Mouse (Mus musculus) forebrain, embryonic 15.5 days (tissue): Measurements from ENCODE around the gene Wdr95. TPM values are rescaled to one million over a fixed set of nuclear protein-coding genes. Genes with fewer than 3 reads are reported as not detected.

ENCODE experiments used
- ATAC-seq: fragments of 200-750 bp; cut with Nextera tagmentation; replicated peaks from 2 replicates; pipeline ENCODE4 v1.8.0; 2017; ENCODE audit warnings: mild to moderate bottlenecking, moderate TSS enrichment, moderate library complexity
- H3K27ac ChIP-seq: fragments of 300-500 bp; sonication (generic); replicated peaks from 2 replicates; pipeline ENCODE4 v1.5.1; 2015; ENCODE audit warnings: mild to moderate bottlenecking, inconsistent platforms
- H3K27me3 ChIP-seq: fragments of 300-500 bp; sonication (generic); 2 replicates; pipeline ENCODE4 v1.6.1; 2015; ENCODE audit warnings: inconsistent platforms
- H3K36me3 ChIP-seq: fragments of 300-500 bp; sonication (generic); 2 replicates; pipeline ENCODE4 v1.6.1; 2015; ENCODE audit warnings: mild to moderate bottlenecking, inconsistent platforms
- H3K4me1 ChIP-seq: fragments of 300-500 bp; sonication (generic); 2 replicates; pipeline ENCODE4 v1.6.1; 2015; ENCODE audit warnings: inconsistent platforms
- H3K4me2 ChIP-seq: fragments of 300-500 bp; sonication (generic); replicated peaks from 2 replicates; pipeline ENCODE4 v1.6.1; 2015; ENCODE audit warnings: mild to moderate bottlenecking, inconsistent platforms
- H3K4me3 ChIP-seq: fragments of 300-500 bp; sonication (generic); 2 replicates; pipeline ENCODE4 v1.5.1; 2015; ENCODE audit warnings: mild to moderate bottlenecking, inconsistent platforms
- H3K9ac ChIP-seq: fragments of 300-500 bp; sonication (generic); replicated peaks from 2 replicates; pipeline ENCODE4 v1.6.1; 2015; ENCODE audit warnings: mild to moderate bottlenecking, inconsistent platforms
- H3K9me3 ChIP-seq: fragments of 300-500 bp; sonication (generic); 2 replicates; pipeline ENCODE4 v1.6.1; 2016; ENCODE audit warnings: inconsistent platforms
- WGBS: fragments of 180-500 bp; shearing (Covaris S2); methylation state at CpG from one replicate; pipeline ENCODE4 v1.1.7; 2015; ENCODE audit warnings: mixed read lengths; 5-methylcytosine and 5-hydroxymethylcytosine counted together
- polyA plus RNA-seq: library from polyadenylated mRNA; unstranded; fragments of >200 nt; fragmentation: Nextera tagmentation; extraction: Ambion mirVana; gene quantifications from 2 replicates; pipeline ENCODE4 v1.2.1, GENCODE M21; 2015

Gene Wdr95
- polyA plus RNA-seq, 1 experiment from 2014 or later, result 0.46 TPM

DNA sequence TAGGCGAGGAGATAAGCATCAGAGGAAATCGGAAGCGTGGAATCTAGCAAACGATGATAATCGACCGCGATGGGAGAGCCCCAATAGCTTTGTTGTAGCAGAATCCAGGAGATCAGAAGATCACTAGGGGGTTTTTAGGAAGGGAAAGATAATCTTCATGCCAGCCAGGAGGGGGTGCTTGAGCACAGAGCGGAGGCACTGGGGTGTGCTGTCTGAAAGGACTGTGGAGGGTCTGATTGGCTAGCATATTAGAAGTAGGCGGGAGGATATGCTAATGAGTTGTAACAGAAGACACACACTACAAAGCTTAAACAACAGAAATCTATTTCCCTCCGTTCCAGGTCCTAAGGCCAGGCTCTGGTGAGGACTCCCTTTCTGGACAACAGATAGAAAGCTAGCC lies 57.4 kb downstream of the Wdr95 start:
- WGBS, result 53% methylated on average over 10 of the region's 10 CpGs
- no peaks in the 10 kb centered on the region for H3K36me3 ChIP-seq
- ATAC-seq, result no peak

DNA sequence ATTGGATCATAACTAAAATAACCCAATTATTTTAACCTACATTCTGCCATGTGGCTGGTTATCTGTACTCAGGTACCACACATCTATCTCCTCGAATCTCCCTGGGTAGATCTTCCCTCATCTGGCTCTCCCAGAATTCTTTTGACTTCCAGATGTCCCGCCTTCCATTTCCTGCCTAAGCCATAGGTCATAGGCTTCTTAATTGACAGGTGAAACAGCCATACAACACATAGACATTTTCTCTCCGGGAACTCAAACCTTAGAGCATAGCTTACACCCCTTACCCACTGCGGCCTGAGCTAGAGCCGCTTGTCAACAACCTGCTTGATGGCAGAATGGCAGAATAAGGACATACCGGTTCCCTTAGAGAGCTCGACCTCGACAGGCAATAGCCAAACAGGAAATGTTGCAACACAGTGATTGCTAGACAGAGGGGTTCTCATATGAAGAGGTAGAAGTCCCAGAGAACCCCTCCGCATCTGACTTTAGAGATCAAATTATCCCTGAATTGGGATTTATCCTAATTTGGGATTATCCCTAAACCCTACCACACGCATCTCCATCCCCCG lies 58.9 kb downstream of the Wdr95 start:
- no peak for ATAC-seq
- Histone ChIP-seq H3K4me3 (no peak overlapping the region), H3K4me2 (no peak overlapping the region), H3K4me1 (peaks cover 12% of the 10 kb centered on the region; the same call in 1 of the 2 replicates), H3K9ac (no peak overlapping the region), H3K27ac (no peak overlapping the region), H3K9me3 (no peaks in the 10 kb centered on the region), H3K27me3 (no peaks in the 10 kb centered on the region), H3K36me3 (no peaks in the 10 kb centered on the region)
- 86% methylated on average over 11 of the region's 11 CpGs for WGBS

More for the DNA sequence above, 57.4 kb downstream of the Wdr95 start:
- H3K4me2 ChIP-seq, result no peak overlapping the region
- H3K9me3 ChIP-seq, result no peaks in the 10 kb centered on the region
- H3K27ac ChIP-seq, result no peak overlapping the region
- no peak overlapping the region for H3K4me3 ChIP-seq
- H3K9ac ChIP-seq, result no peak overlapping the region
- peaks cover 12% of the 10 kb centered on the region; the same call in 1 of the 2 replicates for H3K4me1 ChIP-seq
- H3K27me3 ChIP-seq, result no peaks in the 10 kb centered on the region

DNA sequence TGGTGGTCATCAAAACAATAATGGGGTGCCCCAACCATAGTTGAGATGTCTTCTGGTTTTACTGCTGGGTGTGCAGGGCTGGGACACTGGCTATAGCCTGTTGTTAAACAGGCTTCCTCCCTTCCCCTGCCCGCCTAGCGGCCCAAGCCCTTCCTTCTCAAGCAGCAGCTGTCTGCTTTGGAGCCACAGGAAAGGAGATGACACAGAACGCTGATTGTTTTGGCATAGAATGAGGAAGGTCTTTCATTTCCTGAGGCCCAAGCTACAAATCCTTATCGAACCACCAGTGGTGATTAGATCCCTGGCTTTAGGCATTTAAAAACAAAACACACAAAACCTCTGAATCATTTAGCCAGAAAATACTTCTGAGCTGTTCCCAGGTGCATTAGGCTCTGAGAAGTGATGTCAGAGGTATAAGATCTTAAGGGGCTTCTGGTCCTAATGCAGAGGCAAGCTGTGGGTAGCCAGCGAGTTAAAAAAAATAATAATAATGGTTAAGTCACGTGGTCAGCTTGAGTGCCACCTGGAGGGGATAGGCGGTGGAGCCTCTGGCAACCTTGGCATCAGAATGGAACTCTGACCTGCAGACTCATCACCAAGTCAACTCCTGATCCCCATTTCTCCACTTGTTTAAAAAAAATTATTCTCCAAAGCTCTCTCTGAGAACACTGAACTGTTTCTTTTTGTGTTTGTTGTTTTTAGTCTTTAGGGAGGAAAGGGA lies 60.5 kb downstream of the Wdr95 start:
- no peaks in the 10 kb centered on the region for H3K9me3 ChIP-seq
- no peaks in the 10 kb centered on the region for H3K27me3 ChIP-seq
- 0 out of 2 replicates have a peak, but pooled peaks cover 6% of the 10 kb centered on the region for H3K4me1 ChIP-seq
- no peak for ATAC-seq
- H3K36me3 ChIP-seq, result no peaks in the 10 kb centered on the region
- H3K9ac ChIP-seq, result no peak overlapping the region
- H3K4me2 ChIP-seq, result no peak overlapping the region
- WGBS, result 72% methylated on average over 7 of the region's 7 CpGs
- no peak overlapping the region for H3K4me3 ChIP-seq
- no peak overlapping the region for H3K27ac ChIP-seq

DNA sequence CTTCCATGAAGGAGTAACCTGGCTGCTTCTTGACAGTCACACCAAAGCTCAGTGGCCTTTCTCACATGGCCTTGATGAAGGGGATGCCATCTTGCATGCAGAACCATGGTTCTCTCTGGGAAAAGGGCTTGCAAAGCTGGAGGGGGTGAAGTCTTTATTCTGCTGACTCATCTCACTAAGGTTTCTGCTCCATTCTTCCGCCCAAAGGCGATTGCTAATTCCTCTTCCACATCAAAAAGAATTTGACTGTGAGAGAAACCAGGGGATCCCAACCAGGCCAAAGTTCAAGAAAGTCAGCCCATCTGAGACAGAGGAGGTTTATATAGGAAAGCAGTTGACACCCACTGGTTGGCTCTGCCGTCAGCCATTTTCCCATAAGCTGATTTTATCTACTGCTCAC lies 61.5 kb downstream of the Wdr95 start:
- H3K36me3 ChIP-seq, result no peaks in the 10 kb centered on the region
- 80% methylated on average over 3 of the region's 3 CpGs for WGBS
- no peak overlapping the region for H3K4me3 ChIP-seq
- no peaks in the 10 kb centered on the region for H3K4me1 ChIP-seq
- H3K9ac ChIP-seq, result no peak overlapping the region
- no peak overlapping the region for H3K4me2 ChIP-seq
- no peak for ATAC-seq
- H3K27me3 ChIP-seq, result no peaks in the 10 kb centered on the region
- H3K27ac ChIP-seq, result no peak overlapping the region
- no peaks in the 10 kb centered on the region for H3K9me3 ChIP-seq

DNA sequence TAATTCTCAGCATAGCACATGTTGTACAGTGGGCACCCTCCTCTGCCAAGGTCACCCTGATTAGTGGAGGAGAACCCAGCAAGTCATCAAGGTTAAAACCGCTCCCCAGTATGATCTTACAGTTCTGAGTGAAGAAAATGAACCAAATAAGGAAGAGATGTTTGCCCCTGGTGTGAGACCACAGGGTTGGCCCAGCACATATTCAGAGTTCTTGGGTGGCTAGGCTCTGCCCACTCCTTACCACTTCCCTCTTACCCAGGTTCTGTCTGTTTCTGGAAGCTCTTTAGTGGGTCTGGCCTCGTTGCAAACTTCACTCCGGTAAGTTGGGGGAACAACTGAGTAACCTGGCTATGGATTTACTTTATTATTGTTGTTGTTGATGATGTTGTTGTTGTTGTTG lies 65.7 kb downstream of the Wdr95 start:
- Histone ChIP-seq H3K27me3 (no peaks in the 10 kb centered on the region), H3K27ac (no peak overlapping the region), H3K4me3 (no peak overlapping the region), H3K4me2 (no peak overlapping the region), H3K9me3 (no peaks in the 10 kb centered on the region), H3K4me1 (no peaks in the 10 kb centered on the region), H3K36me3 (no peaks in the 10 kb centered on the region), H3K9ac (no peak overlapping the region)
- 91% methylated on average over 3 of the region's 3 CpGs for WGBS
- ATAC-seq, result no peak

DNA sequence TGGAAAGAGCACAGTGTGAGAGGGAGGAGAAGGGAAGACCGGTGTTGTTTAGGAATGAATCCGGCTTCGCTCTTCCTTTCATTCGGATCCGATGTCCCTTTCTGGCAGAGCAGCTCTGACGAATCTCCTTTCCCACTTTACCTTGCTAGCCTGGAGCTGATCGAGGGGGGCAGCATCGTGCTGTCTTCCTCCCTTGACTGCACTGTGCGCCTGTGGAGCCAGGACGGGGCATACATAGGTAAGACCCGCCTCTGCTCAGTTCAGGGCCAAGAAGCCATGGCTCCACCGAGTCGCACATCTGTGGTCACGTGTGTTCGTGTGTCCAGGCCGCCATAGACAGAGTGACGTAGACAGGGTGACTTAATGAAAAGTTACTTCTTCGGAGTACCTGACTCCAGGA lies 68.9 kb downstream of the Wdr95 start:
- no peaks in the 10 kb centered on the region for H3K36me3 ChIP-seq
- no peak overlapping the region for H3K9ac ChIP-seq
- ATAC-seq, result no peak
- no peak overlapping the region for H3K4me2 ChIP-seq
- no peaks in the 10 kb centered on the region for H3K9me3 ChIP-seq
- H3K27me3 ChIP-seq, result no peaks in the 10 kb centered on the region
- H3K4me1 ChIP-seq, result peaks cover 9% of the 10 kb centered on the region
- 49% methylated on average over 18 of the region's 18 CpGs for WGBS
- no peak overlapping the region for H3K27ac ChIP-seq
- no peak overlapping the region for H3K4me3 ChIP-seq

DNA sequence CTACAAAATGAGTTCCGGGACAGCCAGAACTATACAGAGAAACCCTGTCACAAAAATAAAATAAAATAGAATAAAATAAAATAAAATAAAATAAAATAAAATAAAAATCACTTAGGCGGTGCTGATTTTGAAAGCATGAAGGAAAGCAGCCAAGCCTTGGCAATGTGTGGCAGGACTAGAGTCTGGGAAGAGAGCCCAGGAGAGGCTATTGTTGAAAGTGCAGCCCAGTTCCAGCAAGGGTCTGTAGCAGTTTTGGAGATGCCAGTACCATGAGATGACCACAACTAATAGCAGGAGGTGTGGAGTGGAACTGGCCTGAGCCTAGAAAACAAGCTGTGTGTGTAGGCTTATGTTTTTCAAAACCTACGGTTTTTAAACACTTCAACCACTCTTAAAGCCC lies 73.5 kb downstream of the Wdr95 start:
- peaks cover 9% of the 10 kb centered on the region for H3K4me1 ChIP-seq
- 75% methylated on average over 3 of the region's 3 CpGs for WGBS
- no peak for ATAC-seq
- no peak overlapping the region for H3K9ac ChIP-seq
- H3K27ac ChIP-seq, result no peak overlapping the region
- H3K27me3 ChIP-seq, result no peaks in the 10 kb centered on the region
- H3K9me3 ChIP-seq, result no peaks in the 10 kb centered on the region
- H3K4me2 ChIP-seq, result no peak overlapping the region
- no peaks in the 10 kb centered on the region for H3K36me3 ChIP-seq
- no peak overlapping the region for H3K4me3 ChIP-seq

DNA sequence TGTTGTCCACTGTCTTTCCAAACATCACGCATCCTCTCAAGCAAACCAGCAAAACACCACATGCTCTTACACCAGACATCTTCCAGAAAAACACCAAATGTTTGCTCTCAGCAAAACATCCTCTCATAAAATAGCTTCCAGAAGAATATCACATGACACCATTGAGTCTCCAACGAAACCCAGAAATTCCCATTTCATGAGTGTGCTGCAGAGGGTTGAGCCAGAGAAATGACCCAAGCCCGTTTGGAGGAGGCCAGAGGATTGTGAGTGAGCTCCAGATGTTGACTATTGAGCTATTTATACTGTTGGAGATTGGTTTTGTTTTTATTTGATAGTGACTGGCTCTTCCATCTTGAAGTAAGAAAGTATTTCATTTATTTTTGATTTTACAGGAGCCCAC lies 74.8 kb downstream of the Wdr95 start:
- Histone ChIP-seq H3K27ac (no peak overlapping the region), H3K9ac (no peak overlapping the region), H3K36me3 (no peaks in the 10 kb centered on the region), H3K9me3 (no peaks in the 10 kb centered on the region), H3K4me1 (peaks cover 9% of the 10 kb centered on the region), H3K4me3 (no peak overlapping the region), H3K4me2 (no peak overlapping the region), H3K27me3 (no peaks in the 10 kb centered on the region)
- no peak for ATAC-seq
- WGBS, result 87% methylated on average over 3 of the region's 3 CpGs

DNA sequence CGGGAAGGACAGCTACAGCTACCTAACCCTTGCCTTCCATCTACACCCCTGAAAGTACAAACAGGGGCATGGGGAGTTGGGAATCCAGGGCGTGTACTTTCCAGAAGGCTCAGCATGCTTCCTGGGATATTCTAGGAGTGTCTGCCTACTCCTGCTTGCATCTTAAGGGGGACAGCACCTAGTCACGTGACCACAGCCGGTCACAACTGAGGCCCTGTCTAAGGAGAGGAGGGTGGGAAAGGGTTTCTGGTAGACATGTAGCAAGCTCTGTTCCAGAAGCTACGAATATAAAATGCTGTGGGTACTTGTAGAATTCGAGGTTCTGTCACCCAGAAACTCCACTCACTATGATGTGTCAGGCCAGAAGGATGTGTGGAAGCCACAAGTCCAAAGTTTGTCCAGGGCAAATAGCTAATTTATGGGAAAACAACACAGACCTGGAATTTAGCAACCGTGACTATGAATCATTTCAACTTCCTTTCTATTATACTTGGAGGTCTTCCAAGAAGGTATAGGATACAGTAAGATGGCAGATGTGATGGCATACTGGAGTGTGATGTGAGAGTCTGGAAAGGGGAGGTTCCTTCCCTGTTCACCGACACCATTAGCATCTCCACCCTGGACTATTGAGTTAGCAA lies 78.7 kb downstream of the Wdr95 start:
- Histone ChIP-seq H3K4me2 (no peak overlapping the region), H3K27ac (no peak overlapping the region), H3K9ac (no peak overlapping the region), H3K27me3 (no peaks in the 10 kb centered on the region), H3K9me3 (no peaks in the 10 kb centered on the region), H3K4me3 (no peak overlapping the region), H3K36me3 (no peaks in the 10 kb centered on the region), H3K4me1 (0 out of 2 replicates have a peak, but pooled peaks cover 4% of the 10 kb centered on the region)
- 86% methylated on average over 8 of the region's 8 CpGs for WGBS
- no peak for ATAC-seq

DNA sequence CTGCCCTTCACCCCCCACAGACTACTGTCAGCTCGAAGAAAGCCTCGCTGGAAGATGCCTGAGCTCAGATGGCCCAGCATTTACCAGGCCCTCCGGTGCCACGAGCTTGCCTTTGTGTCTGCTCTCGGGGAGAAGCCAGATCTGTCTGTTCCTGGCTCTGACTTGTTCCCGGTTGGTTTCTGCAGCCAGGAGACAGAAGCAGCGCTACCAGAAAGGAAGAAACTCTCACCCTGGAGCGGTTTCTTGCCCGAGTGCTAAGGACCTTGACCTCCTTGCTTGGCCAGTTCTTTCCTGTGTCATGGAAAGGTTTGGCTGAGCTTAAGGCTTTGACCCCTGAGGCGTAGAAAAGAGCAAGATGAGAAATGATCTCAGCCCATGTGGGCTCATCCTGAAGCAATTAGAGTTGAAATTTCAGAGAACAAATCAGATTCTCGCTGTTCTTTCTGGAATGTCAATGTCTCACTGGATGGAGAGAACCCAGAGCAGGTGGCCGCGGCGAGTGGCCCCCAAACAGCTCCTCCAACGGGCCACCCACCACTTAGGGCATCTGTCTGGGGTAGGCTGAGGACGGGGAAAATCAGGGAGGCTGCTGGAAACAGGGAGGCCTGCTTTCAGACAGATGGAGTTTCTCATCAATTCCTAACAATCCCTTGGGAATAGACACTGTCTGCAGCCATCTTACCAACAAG lies 83.1 kb downstream of the Wdr95 start:
- Histone ChIP-seq H3K27me3 (no peaks in the 10 kb centered on the region), H3K4me3 (no peak overlapping the region), H3K9ac (no peak overlapping the region), H3K36me3 (peaks cover 17% of the 10 kb centered on the region), H3K4me2 (no peak overlapping the region), H3K4me1 (0 out of 2 replicates have a peak, but pooled peaks cover 4% of the 10 kb centered on the region), H3K27ac (peak overlapping the region; percentile 54; the same call in 1 of the 2 replicates), H3K9me3 (no peaks in the 10 kb centered on the region)
- ATAC-seq, result no peak
- 62% methylated on average over 16 of the region's 16 CpGs for WGBS

DNA sequence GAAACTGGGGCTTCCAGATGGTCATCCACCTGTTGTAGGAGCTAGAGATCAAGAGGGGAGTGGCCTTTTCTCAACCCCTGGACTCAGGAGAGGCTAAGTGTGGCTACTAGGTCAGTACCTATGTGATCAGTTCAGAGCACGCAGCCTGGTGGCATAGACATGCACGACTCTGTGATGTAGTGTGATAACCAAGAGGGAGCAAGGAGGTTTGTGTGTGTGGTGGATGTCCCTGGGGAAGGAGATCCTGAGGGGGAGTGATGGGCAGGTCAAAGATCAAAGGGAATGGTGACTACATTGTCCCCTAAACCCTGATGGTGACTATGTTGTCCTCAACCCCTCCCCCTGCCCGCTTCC lies 83.7 kb downstream of the Wdr95 start:
- ATAC-seq, result no peak
- Histone ChIP-seq H3K36me3 (peaks cover 22% of the 10 kb centered on the region), H3K4me1 (0 out of 2 replicates have a peak, but pooled peaks cover 4% of the 10 kb centered on the region), H3K9me3 (no peaks in the 10 kb centered on the region), H3K4me3 (no peak overlapping the region), H3K4me2 (no peak overlapping the region), H3K9ac (no peak overlapping the region), H3K27me3 (no peaks in the 10 kb centered on the region), H3K27ac (no peak overlapping the region)
- 97% methylated on average over 3 of the region's 3 CpGs for whole genome bisulfite sequencing

DNA sequence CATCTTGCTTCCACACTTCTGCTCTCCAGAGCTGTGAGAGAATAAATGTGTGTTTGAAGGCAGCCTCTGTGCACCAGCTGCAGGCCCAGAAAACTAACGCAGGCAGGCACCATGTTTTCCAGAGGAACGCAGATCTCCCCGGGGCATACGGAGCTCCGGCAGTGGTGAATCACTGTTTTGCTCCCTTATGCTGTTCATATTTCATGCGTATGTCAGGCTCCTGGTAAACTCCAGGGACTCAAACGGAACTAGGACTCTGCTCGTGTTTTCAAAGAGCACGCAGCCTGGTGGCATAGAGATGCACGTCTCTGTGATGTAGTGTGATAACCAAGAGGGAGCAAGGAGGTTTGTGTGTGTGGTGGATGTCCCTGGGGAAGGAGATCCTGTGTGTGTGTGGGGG lies 84.3 kb downstream of the Wdr95 start:
- 74% methylated on average over 10 of the region's 10 CpGs for WGBS

More for the DNA sequence above, 84.3 kb downstream of the Wdr95 start:
- Histone ChIP-seq H3K36me3 (peaks cover 28% of the 10 kb centered on the region), H3K9ac (no peak overlapping the region), H3K4me1 (0 out of 2 replicates have a peak, but pooled peaks cover 4% of the 10 kb centered on the region), H3K27me3 (no peaks in the 10 kb centered on the region), H3K4me2 (no peak overlapping the region), H3K27ac (no peak overlapping the region; the same call in 1 of the 2 replicates), H3K4me3 (no peak overlapping the region), H3K9me3 (no peaks in the 10 kb centered on the region)
- no peak for ATAC-seq
